ENCODE assay signal across 25 mouse cellular contexts in the genomic region with DNA sequence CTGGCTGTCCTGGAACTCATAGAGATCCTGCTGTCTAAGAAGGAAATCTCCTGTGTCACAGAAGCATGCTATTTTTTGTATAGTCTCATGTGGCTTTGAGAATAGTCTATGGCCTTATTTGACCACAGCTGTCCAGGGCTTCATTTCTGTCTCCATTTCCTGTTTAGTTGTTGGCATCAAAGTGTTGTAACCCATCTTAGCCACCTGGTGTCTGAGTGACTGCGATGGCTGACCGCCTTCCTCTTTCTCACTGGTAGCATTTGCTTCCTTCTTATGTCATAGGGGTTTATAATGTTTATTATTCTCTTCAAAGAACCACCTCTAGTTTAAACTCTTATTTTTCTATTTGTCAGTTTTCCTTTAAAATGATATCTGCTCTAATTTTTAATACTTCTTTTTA. TPM values are rescaled to one million over a fixed set of nuclear protein-coding genes. Genes with fewer than 3 reads are reported as not detected.
DNase-seq lines count a peak whose midpoint lies in the region; ATAC-seq and TF ChIP-seq lines count a peak whose summit lies in the region.
"Had no signal": no experiment of that assay in that cellular context is flagged by ENCODE, and none has a peak within 500 bp of the region (broad histone marks: within the 10 kb centered on the region; RNA-seq: fewer than 3 reads in every experiment).

No protein-coding gene starts in this region.

- no peak for TF ChIP-seq POLR2A in lung, adult 2 months (IDR thresholded peaks at IDR 0.05; ENCODE audit: borderline replicate concordance, extremely low read depth, low read depth, low read length)

- TF ChIP-seq EP300 in lung, postnatal 0 days (IDR thresholded peaks at IDR 0.05): no peak

- TF ChIP-seq CTCF in lung, postnatal 0 days (IDR thresholded peaks at IDR 0.05): 0 out of 2 replicates have a peak, but pooled peaks have one; percentile 11
- no peak for TF ChIP-seq CTCF in lung, adult 2 months (IDR thresholded peaks at IDR 0.05; ENCODE audit: insufficient read depth, low read length)

- 33% methylated on average over 2 of the region's 2 CpGs for WGBS in lung, postnatal 0 days
- 18% methylated on average over 2 of the region's 2 CpGs for WGBS in lung, adult 2 months

- H3K4me3 ChIP-seq in lung, postnatal 0 days (ENCODE audit: low read depth, low read length): no peak overlapping the region
- no peak overlapping the region for H3K4me3 ChIP-seq in lung, adult 2 months (replicated peaks; ENCODE audit: extremely low read depth, low read depth, low read length)
- H3K4me3 ChIP-seq: embryonic facial prominence, embryonic 10.5 days; gastrocnemius, adult 2 months; liver, embryonic 15.5 days; midbrain, embryonic 12.5 days; neural tube, embryonic 13.5 days had no signal

- DNase-seq in lung, postnatal 0 days (ENCODE audit: low spot score): peak; percentile 21
- no peak for DNase-seq in lung, adult 2 months
- peak; percentile 66 for DNase-seq in 416B (ENCODE audit: low read depth)
- peak; percentile 53 to 55 for DNase-seq in B cell, adult 2 months
- no peak for DNase-seq in cerebellum, postnatal 14 days
- no peak for DNase-seq in left cerebral cortex, postnatal 10 days (ENCODE audit: extremely low spot score in 1 of 2, low spot score in 2 of 2)
- DNase-seq: adrenal gland, postnatal 14 days; cerebellum, adult 11 months; cerebellum, postnatal 36 days; gastrocnemius, adult 2 months; heart, adult 18-20 months; heart, postnatal 36 days; right cerebral cortex, postnatal 25 days had no signal

- ATAC-seq in lung, postnatal 0 days: no peak
- peak; percentile 76 for ATAC-seq in monocyte, adult 5-6 weeks (replicated peaks; ENCODE audit: insufficient number of reproducible peaks, low FRiP score, low TSS enrichment, poor library complexity, severe bottlenecking)
- ATAC-seq: activated CD4-positive, CD25-positive, alpha-beta regulatory T cell, adult 4 months; CD4-positive, CD25-positive, alpha-beta regulatory T cell, adult 4 months had no signal

- no peak overlapping the region for H3K9ac ChIP-seq in lung, postnatal 0 days (replicated peaks; ENCODE audit: low read depth)
- H3K9ac ChIP-seq: hindbrain, embryonic 14.5 days; liver, embryonic 15.5 days; midbrain, embryonic 12.5 days; neural tube, embryonic 13.5 days had no signal

- no peaks in the 10 kb centered on the region for H3K27me3 ChIP-seq in lung, postnatal 0 days (replicated peaks; ENCODE audit: insufficient read depth, low read length)
- H3K27me3 ChIP-seq: midbrain, embryonic 12.5 days had no signal

- H3K9me3 ChIP-seq in lung, postnatal 0 days (ENCODE audit: low read length): no peaks in the 10 kb centered on the region
- H3K9me3 ChIP-seq: embryonic facial prominence, embryonic 10.5 days; G1E; liver, embryonic 15.5 days; midbrain, embryonic 12.5 days; neural tube, embryonic 13.5 days had no signal

- no peaks in the 10 kb centered on the region for H3K4me1 ChIP-seq in lung, postnatal 0 days (ENCODE audit: insufficient read depth, low read depth, low read length)
- no peaks in the 10 kb centered on the region for H3K4me1 ChIP-seq in lung, adult 2 months (ENCODE audit: control insufficient read depth, insufficient read depth, low read length)
- H3K4me1 ChIP-seq: embryonic facial prominence, embryonic 10.5 days; liver, embryonic 15.5 days; midbrain, embryonic 12.5 days; neural tube, embryonic 13.5 days had no signal

- no peak overlapping the region for H3K27ac ChIP-seq in lung, postnatal 0 days (ENCODE audit: low read length)
- H3K27ac ChIP-seq: embryonic facial prominence, embryonic 10.5 days; gastrocnemius, adult 2 months; hindbrain, embryonic 14.5 days; liver, embryonic 15.5 days; midbrain, embryonic 12.5 days; neural tube, embryonic 13.5 days had no signal

- H3K4me2 ChIP-seq in lung, postnatal 0 days (replicated peaks; ENCODE audit: low read depth, low read length): no peak overlapping the region
- H3K4me2 ChIP-seq: hindbrain, embryonic 14.5 days; liver, embryonic 15.5 days; midbrain, embryonic 12.5 days; neural tube, embryonic 13.5 days had no signal

- H3K36me3 ChIP-seq in lung, postnatal 0 days (ENCODE audit: insufficient read depth, low read length): no peaks in the 10 kb centered on the region
- H3K36me3 ChIP-seq: embryonic facial prominence, embryonic 10.5 days; G1E; liver, embryonic 15.5 days; midbrain, embryonic 12.5 days; neural tube, embryonic 13.5 days had no signal

- intact Hi-C loops in left cerebral cortex, postnatal 10 days (cut with DNase I): loop anchor here (2.0 to 5.0 kb wide), 2 partner anchors 100 to 164 kb away; no protein-coding TSS in a partner anchor

RNA-seq across cellular contexts. Expression of a gene that starts 8.7 kb away (rescaled TPM):
- 17.8 and 19.2 TPM in 2 replicates for polyA plus RNA-seq in lung, postnatal 0 days (2015; fragmentation: Nextera tagmentation; extraction: Ambion mirVana)
- 1,370 and 1,736 TPM in 2 replicates for polyA plus RNA-seq in lung, adult 2 months (2012; rRNA removed)
- total RNA-seq in monocyte, adult 5-6 weeks (2017): 588 to 931 TPM (median 911 TPM) in 3 replicates
- 1 to 10 TPM; 1.3 to 1.4 TPM for total RNA-seq in left cerebral cortex, postnatal 10 days (2021)

RNA-seq across cellular contexts. Expression of a gene that starts 10.1 kb away (rescaled TPM):
- polyA plus RNA-seq in lung, postnatal 0 days (2015; fragmentation: Nextera tagmentation; extraction: Ambion mirVana): 0.43 and 1.2 TPM in 2 replicates
- polyA plus RNA-seq in lung, adult 2 months (2012; rRNA removed): 18.8 and 34.6 TPM in 2 replicates
- total RNA-seq in monocyte, adult 5-6 weeks (2017): 59.1 to 84.6 TPM (median 63.2 TPM) in 3 replicates
- total RNA-seq in left cerebral cortex, postnatal 10 days (2021): under 1 TPM in 1 of 2 experiments, not detected in 1; 0.39 TPM
- polyA plus RNA-seq: embryonic facial prominence, embryonic 10.5 days; forebrain, embryonic 11.5 days; G1E; heart, embryonic 14.5 days; hindbrain, embryonic 14.5 days; kidney, embryonic 14.5 days; midbrain, embryonic 12.5 days; neural tube, embryonic 13.5 days had no signal

RNA-seq across cellular contexts. Expression of a gene that starts 38.9 kb away (rescaled TPM):
- polyA plus RNA-seq in lung, postnatal 0 days (2015; fragmentation: Nextera tagmentation; extraction: Ambion mirVana): 15.8 and 20.6 TPM in 2 replicates
- 544 and 571 TPM in 2 replicates for polyA plus RNA-seq in lung, adult 2 months (2012; rRNA removed)
- 387 to 602 TPM (median 587 TPM) in 3 replicates for total RNA-seq in monocyte, adult 5-6 weeks (2017)
- under 1 TPM; 0.71 TPM for total RNA-seq in left cerebral cortex, postnatal 10 days (2021)
- total RNA-seq: G1E had no signal
- polyA plus RNA-seq: embryonic facial prominence, embryonic 10.5 days; forebrain, embryonic 11.5 days; G1E had no signal

RNA-seq across cellular contexts. Expression of a gene that starts 45.4 kb away (rescaled TPM):
- polyA plus RNA-seq in lung, postnatal 0 days (2015; fragmentation: Nextera tagmentation; extraction: Ambion mirVana): 23.9 and 26.1 TPM in 2 replicates
- polyA plus RNA-seq in lung, adult 2 months (2012; rRNA removed): 68.8 and 70.9 TPM in 2 replicates
- total RNA-seq in monocyte, adult 5-6 weeks (2017): 87.6 to 119 TPM (median 96.6 TPM) in 3 replicates
- total RNA-seq in left cerebral cortex, postnatal 10 days (2021): 1 to 10 TPM; 2.6 to 3.0 TPM

RNA-seq across cellular contexts. Expression of a gene that starts 51.2 kb away (rescaled TPM):
- 54.9 and 58.6 TPM in 2 replicates for polyA plus RNA-seq in lung, postnatal 0 days (2015; fragmentation: Nextera tagmentation; extraction: Ambion mirVana)
- 112 and 130 TPM in 2 replicates for polyA plus RNA-seq in lung, adult 2 months (2012; rRNA removed)
- total RNA-seq in monocyte, adult 5-6 weeks (2017): 387 to 472 TPM (median 466 TPM) in 3 replicates
- 1 to 10 TPM; 1.7 TPM for total RNA-seq in left cerebral cortex, postnatal 10 days (2021)

Comparison
In these comparisons a context has a peak if more than half of its experiments do, and no peak if none do; other contexts are left out.
1. DNase-seq: peak in lung, postnatal 0 days (single experiment), 416B (single experiment) and B cell, adult 2 months (2 of 2); none in lung, adult 2 months (single experiment), cerebellum, postnatal 14 days (0 of 2) and left cerebral cortex, postnatal 10 days (0 of 2).
2. RNA of a gene that starts 8.7 kb away (total RNA-seq): 588 to 931 TPM in monocyte, adult 5-6 weeks; 1.3 to 1.4 TPM in left cerebral cortex, postnatal 10 days; every median in the first group is over 100 times any median in the second.
3. RNA of a gene that starts 10.1 kb away (total RNA-seq): 59.1 to 84.6 TPM in monocyte, adult 5-6 weeks; 0.39 TPM in left cerebral cortex, postnatal 10 days; every median in the first group is over 10 times any median in the second.
4. RNA of a gene that starts 38.9 kb away (total RNA-seq): 387 to 602 TPM in monocyte, adult 5-6 weeks; 0.71 TPM in left cerebral cortex, postnatal 10 days; every median in the first group is over 100 times any median in the second.